Mouse (Mus musculus) kidney, postnatal 14 days (tissue): ENCODE results near the gene Smg8.
A peak's percentile ranks its signal among the peaks of the same experiment; 100 is the strongest.
"Not testable (repeated sequence)": the region's sequence is repeated elsewhere in the genome, so short reads cannot be mapped to it uniquely, and the experiment has no call there.

Experiments used
- DNase-seq: peaks from one replicate; pipeline ENCODE4 v3.0.0; 2022; ENCODE audit warnings: mixed read lengths

The Smg8 gene

GRCm38 (mm10) chr11:87086290-87086984 lies at the start of gene Smg8:
Gene Smg8 (minus strand): TSS chr11:87086774.
- DNase-seq = peak; percentile 89

GRCm38 (mm10) chr11:87136233-87136632 lies 49.7 kb upstream of the Smg8 start:
- no peak for DNase-seq

- DNase-seq = peak; percentile 90
These were observed 40.5 kb upstream of the Smg8 start, which contains the start of gene Trim37 for GRCm38 (mm10) chr11:87126824-87127816. Gene Trim37 (plus strand): TSS chr11:87127077.

- no peak for DNase-seq
These were observed 39.8 kb upstream of the Smg8 start for GRCm38 (mm10) chr11:87126281-87126823.

GRCm38 (mm10) chr11:87125562-87125961 lies 39.0 kb upstream of the Smg8 start:
- no peak for DNase-seq

GRCm38 (mm10) chr11:87121864-87122263 lies 35.3 kb upstream of the Smg8 start:
- DNase-seq = no peak

- no peak for DNase-seq
These were observed 23.8 kb upstream of the Smg8 start for GRCm38 (mm10) chr11:87110172-87110909.

GRCm38 (mm10) chr11:87109519-87110171 lies 23.1 kb upstream of the Smg8 start:
- peak; percentile 29 for DNase-seq

- DNase-seq = peak; percentile 98
These were observed 22.4 kb upstream of the Smg8 start, which contains the start of gene Ska2 for GRCm38 (mm10) chr11:87108755-87109518. Gene Ska2 (plus strand): TSS chr11:87109234.

- no peak for DNase-seq
These were observed 21.8 kb upstream of the Smg8 start, which contains the start of gene Prr11 for GRCm38 (mm10) chr11:87108409-87108754. Gene Prr11 (minus strand): TSS chr11:87108708.

- no peak for DNase-seq
These were observed 568 bp upstream of the Smg8 start for GRCm38 (mm10) chr11:87087142-87087541.

- no peak for DNase-seq
These were observed 1.1 kb downstream of the Smg8 start for GRCm38 (mm10) chr11:87085461-87085860.

GRCm38 (mm10) chr11:87083712-87084111 lies 2.9 kb downstream of the Smg8 start:
- no peak for DNase-seq

GRCm38 (mm10) chr11:87073866-87074440 lies 12.6 kb downstream of the Smg8 start, which contains the start of gene Gdpd1:
Gene Gdpd1 (minus strand): TSS chr11:87074062.
- DNase-seq = peak; percentile 89

GRCm38 (mm10) chr11:87073343-87073865 lies 13.2 kb downstream of the Smg8 start:
- DNase-seq = peak; percentile 73

- no peak for DNase-seq
These were observed 24.5 kb downstream of the Smg8 start for GRCm38 (mm10) chr11:87062087-87062486.

GRCm38 (mm10) chr11:87060410-87060809 lies 26.2 kb downstream of the Smg8 start:
- no peak for DNase-seq

GRCm38 (mm10) chr11:87056286-87056685 lies 30.3 kb downstream of the Smg8 start:
- no peak for DNase-seq

- DNase-seq = not testable (repeated sequence)
These were observed 37.7 kb downstream of the Smg8 start for GRCm38 (mm10) chr11:87048900-87049299.

GRCm38 (mm10) chr11:87046968-87047367 lies 39.6 kb downstream of the Smg8 start:
- peak; percentile 28 for DNase-seq
